Mouse (Mus musculus) heart, postnatal 14 days (tissue): ENCODE results near the gene Jaml. TPM values are rescaled to one million over a fixed set of nuclear protein-coding genes. Genes with fewer than 3 reads are reported as not detected.

Source experiments
- total RNA-seq, 2 experiments: library from RNA; stranded (reverse); gene quantifications; 2 replicates each; pipeline ENCODE4 v1.2.3; 2021

Jaml gene
- total RNA-seq, 2 experiments from 2014 or later: 0.19 to 0.59 TPM

Other genes starting within 250 kb of the Jaml start
- gene Kmt2a, start 197.9 kb upstream of the Jaml start, total RNA-seq: 10 to 100 TPM; 29.2 to 31.5 TPM
- gene Atp5l, start 158.4 kb upstream of the Jaml start, total RNA-seq: 1,000 to 10,000 TPM; 1,504 to 1,510 TPM
- 10 to 100 TPM; 38.4 to 45.4 TPM for gene Ube4a, start 113.6 kb upstream of the Jaml start, total RNA-seq
- 10 to 100 TPM in 1 of 2 experiments, under 1 TPM in 1; 0.86 to 11.7 TPM for gene Cd3g, start 98.8 kb upstream of the Jaml start, total RNA-seq
- gene Cd3d, start 97.4 kb upstream of the Jaml start, total RNA-seq: 1 to 10 TPM; 4.5 to 9.4 TPM
- gene Cd3e, start 69.6 kb upstream of the Jaml start, total RNA-seq: 10 to 100 TPM in 1 of 2 experiments, 1 to 10 TPM in 1; 1.7 to 14.9 TPM
- gene Mpzl2, start 39.4 kb upstream of the Jaml start, total RNA-seq: 1 to 10 TPM in 1 of 2 experiments, under 1 TPM in 1; 1.00 to 1.1 TPM
- 1 to 10 TPM; 1.2 to 1.3 TPM for gene Mpzl3, start 24.0 kb upstream of the Jaml start, total RNA-seq
- gene Scn2b, start 38.6 kb downstream of the Jaml start, total RNA-seq: 1 to 10 TPM; 1.2 to 1.4 TPM
- 1 to 10 TPM; 1.3 to 1.7 TPM for gene Scn4b, start 59.2 kb downstream of the Jaml start, total RNA-seq
- gene BC049352, start 102.8 kb downstream of the Jaml start, total RNA-seq: not detected
- gene Tmprss4, start 124.9 kb downstream of the Jaml start, total RNA-seq: under 1 TPM in 1 of 2 experiments, not detected in 1; 0.12 TPM
- 1 to 10 TPM; 1.6 TPM for gene Il10ra, start 190.0 kb downstream of the Jaml start, total RNA-seq
- gene Tmprss13, start 239.9 kb downstream of the Jaml start, total RNA-seq: 1 to 10 TPM; 2.3 to 2.8 TPM